Mouse (Mus musculus): ENCODE measurements around the gene Rcbtb2.

Gene Rcbtb2

DNA sequence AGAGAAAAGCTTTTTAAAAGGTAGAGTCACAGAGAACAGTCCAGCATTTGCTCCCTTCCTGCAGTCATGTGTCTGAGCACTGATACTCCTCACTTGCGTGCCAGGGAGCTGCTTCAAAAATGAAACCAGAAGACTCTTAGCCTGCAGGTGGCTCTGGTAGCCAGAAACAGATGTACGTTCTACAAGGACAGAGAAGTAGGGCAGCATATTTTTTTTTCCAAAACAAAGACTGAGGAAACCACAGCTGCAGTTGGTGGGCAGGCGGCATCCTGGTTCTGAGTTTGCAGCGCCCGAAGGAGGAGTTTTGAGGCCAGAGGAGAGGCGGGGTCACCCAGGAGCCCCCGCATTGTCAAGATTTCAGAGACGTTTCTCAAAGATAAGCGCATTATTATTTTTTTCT, 5.9 kb upstream of the Rcbtb2 start:
- peak; percentile 83 to 92 for DNase-seq

DNA sequence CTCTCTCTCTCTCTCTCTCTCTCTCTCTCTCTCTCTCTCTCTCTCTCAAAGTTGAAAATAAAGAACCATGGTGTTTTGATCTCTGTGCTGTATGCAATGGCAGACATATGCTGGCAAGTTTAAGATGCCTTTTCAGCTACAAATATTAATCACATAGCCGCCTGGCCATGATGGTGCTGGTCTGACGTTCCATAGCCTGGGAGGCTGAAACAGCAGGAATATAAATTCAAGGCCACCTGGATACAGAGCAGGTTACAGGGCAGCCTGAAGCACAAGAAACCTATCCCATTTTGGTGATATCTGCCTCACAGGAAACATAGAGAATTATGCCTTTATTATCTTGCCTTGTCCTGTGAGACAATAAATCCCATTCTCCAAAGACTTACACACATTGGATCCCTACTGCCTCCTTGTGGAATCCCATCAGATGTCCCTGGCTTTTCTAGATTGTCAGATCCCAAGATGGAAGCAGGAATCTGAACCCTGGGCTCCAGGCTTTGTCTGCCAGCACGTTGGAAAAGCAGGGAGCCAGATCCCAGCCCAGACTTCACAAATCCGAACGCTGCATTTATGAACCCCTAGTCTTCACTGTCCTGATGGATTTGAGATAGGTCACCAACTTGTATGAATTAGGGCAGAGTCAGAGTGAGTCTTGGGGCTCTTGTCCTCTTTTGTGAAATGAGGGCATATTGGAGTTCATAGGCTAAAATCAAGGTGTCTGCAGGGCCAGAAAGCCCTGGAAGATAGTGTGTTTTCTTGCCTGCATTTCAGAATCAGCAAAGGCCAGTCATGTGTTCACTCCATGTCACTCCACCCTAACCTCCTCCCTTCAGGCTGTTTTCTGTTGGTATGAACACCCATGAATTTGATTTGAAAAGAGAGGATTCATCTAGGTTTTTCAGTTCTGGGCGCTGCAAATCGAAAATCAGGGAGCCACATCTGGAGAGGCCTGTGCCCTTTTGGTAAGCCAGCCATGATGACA, 5.1 kb upstream of the Rcbtb2 start:
- DNase-seq: peak; percentile 39 to 41

DNA sequence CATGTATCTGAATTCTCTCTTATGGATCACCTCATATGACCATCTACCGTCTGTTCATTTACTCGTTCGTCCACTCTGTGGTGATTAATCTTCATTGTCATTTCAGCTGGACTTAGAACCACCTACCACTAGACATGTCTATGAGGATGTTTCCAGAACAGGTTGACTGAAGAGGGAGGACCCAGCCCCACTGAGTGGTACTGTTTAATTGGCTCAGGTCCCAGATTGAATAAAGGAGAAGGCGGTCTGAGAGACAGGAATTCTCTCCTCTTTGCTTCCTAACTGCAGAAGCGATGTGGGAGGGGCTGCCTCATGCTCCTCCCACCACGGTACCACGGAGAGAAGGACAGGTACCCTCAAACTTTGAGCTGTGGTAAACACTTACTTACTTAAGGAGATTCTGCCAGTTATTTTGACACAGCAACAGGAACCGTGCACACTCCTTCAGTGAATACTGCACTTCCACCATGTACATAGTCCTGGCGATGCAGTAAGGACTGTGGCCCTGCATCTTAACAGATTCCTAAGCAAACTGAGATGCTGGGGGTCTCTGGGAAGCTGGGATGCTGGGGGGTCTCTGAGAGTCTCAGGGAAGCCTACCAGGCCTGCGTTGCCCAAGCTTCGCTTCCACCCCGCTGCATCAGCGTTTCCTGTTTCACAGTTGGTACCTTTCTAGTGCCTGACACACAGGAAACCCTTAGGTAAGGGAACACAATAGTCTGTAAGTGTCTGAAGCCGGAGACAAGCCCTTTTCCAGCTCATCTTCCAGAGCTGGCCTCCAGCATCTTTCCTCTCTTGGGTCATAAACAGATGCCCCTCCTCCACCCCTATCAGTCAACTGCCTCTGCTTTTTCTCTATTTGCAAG, 4.1 kb upstream of the Rcbtb2 start:
- peak; percentile 74 to 85 for DNase-seq

DNA sequence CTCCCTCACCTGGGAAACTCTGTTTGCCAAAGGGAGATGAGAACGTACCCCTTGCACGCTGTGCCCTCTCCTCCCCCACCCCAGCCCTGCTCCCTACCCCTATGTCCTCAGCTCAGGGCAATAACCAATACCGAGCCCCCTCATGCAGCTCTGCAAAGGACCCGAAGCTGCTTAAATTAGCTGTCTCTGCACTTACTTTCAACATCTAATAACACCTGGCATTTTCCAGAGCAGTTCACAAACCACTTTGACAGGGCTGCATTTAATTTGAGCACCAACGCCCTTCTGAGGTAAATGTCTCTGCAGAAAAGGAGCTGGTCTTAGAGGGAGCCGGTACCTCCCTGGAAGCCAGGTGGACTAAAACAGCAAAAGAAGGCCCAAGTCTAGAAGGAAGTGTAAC, 3.4 kb upstream of the Rcbtb2 start:
- peak; percentile 68 to 76 for DNase-seq

DNA sequence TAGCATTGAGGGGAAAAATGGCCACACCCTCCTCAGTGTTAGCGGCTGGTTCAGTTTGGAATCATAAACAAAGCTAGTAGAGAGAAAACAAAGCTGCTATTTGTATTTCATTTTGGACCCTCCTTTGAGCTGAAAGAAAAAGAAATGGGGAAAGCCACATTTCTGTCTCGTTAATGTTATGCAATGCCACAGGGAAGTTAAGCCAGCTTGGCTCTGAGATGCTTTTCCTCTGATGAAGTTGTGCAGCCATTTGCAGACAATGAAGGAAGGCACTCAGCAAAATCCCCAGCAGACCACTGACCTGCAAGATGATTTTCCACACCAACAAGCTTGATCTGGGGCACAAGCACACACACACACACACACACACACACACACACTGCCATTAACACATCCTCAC, 2.9 kb upstream of the Rcbtb2 start:
- no peak for DNase-seq

DNA sequence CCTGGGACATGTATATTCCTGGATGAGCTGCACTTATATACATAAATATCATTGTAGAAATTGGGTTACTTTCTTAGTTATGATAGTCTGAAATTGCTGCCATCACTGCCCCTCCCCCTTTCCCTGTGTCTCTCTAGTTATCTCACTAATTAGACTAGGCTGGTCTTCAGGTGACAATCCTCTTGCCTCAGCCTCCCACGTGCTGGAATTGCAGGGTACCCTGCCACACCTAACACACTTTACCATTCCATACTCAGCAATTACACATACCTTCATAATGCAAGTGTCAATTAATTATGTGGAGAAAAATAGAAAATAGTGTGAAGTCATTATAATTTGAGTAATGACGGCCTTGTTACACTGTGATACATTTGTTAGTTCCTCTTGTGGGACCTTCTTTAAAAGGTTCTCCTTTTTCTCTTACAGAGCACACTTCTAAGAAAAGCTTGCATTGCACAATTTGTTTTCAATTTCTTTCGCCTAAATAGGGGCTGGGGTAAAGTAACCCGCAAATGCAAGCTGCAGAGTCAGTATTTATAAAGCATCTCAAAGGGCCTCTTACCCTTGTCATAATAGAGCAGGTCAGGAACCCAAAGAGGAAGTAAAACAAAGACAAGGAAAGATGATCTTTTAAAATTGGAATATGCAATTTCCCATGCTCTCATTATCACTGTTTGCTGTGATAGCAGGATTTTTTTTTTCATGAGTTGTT, 470 bp upstream of the Rcbtb2 start:
- no peak for DNase-seq

DNA sequence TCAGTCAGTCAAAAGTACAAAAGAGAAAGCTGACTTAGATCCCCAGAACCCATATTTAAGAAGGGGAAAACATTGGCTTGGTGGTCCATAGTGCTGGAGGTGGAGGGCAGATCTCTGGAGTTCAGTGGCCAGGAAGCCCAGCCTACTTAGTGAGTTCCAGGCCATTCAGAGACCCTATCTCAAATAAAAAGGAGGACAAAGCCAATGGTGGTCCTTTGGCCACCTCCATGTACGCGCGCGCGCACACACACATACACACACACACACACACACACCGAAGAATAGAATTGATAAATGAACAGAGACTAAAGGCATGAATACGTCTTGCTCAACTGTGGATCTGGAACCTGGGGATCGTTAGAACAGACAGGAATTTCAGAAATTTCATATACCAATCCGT, 544 bp downstream of the Rcbtb2 start:
- DNase-seq: no peak

DNA sequence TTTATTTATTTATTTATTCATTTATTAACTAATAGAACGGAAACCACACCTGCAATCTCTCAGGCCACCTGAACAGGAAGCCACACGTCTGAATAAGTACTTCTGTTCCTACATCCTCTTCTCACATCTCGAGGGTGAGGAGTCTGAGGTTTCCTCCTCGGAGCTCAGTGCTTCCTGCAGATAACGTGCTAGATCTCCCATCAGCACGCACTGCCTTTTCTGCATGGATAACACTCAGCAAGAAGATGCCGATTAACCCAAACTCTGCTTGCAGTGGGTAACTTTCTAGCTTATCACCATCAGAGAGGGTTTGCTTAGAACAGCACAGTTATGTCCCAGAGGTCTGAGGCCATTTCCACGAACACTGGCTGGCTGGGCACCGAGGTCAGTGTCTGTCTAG, 949 bp downstream of the Rcbtb2 start:
- DNase-seq: peak; percentile 67 to 76

DNA sequence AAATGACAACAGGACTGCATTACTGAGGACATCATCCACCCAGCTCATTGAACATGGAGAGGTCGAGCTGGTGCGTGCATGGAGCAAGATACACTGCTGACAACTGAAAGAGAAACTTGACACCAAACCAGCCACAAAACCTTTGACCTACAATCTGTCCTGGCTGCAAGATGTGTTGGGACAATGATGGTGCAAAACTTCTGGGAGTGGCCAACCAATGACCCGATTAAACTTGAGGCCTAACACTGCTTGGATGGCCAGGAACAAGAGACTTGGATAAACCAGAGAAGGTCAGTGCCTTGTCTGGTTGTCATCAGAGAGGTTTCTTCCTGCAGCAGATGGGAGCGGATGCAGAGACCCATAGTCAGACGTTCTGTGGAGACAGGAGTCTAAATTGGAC, 7.7 kb downstream of the Rcbtb2 start:
- no peak for DNase-seq

DNA sequence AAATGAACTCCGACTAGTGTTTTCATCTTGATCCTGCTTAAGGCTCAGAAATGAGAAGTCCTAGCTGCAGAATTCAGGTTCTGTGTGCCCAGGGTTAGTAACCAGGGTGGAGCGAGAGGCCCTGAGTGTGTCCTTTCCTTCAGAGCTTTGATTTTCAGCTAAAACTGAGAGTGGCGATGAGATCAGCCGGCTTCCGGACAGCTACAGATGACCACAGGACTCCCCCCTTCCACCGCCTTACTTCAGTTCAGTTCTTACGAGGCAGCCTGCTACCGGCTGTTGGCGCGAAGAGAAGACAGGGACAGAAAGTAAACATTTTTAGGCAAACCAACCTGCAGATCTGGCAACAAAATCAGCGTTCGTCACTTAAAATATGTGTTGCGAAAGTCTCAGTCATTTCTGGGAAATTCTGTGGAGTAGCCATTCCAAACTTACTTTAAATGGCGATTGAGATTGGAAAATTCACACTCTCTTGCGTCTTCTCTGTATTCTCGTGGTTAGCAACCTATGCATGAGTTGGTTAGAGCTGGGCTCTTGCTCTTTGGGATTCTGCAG, 9.1 kb downstream of the Rcbtb2 start:
- no peak for DNase-seq

DNA sequence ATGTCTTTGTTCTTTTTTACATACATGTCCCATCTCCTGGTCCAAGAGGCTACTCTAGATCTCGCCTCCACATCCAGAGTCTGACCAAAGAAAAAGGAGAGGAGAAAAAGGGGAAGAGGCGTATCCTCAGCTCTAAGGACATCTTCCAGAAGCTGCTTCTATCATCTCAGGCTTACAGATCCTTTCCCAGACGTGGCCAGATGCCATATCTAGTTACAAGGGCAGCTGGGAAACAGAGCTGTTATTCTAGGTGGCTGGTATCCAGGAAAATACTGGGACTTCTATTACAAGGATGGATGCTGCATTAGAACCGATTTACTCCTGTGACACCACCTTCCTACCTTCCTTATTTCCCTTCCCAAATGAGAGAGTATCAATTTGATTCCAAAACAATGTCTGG, 9.9 kb downstream of the Rcbtb2 start:
- DNase-seq: no peak

DNA sequence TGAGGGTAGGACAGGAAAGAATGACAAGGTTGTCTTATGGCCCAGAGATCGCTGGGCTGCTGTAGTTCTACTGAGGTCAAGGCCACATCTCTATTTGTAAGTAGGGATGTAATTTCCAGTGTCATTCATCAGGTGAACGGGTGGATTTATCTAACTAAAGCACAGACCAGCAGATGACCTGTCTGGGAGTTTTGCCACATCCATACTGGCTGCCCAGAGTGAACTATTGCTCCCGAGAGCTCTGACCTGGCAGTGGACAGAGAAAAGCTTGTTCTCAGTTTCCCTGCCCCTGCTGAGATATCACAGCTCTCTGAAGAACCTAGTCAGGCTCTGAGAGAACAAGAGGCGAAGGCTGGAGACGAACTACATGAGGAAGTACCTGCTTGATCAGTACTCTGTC, 14.4 kb downstream of the Rcbtb2 start:
- no peak for DNase-seq

DNA sequence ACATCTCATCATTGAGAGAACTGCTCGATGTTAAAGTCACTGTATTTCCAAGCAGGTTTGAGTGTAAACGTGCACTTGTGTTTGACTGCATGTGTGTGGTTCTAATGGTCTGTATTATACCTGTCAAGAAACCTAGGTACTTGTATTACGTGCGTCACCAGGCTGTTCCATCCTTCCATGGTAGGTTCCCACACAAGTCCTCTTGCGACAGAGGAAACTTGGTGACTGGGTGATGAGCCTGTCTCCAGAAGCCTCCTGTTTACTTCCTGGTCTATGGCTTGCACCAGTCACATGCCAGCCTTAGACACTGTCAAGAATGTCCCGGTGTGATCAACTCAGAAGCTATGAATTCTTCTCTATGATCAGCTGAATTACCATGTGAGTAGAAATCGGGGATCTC, 15.6 kb downstream of the Rcbtb2 start:
- no peak for DNase-seq

DNA sequence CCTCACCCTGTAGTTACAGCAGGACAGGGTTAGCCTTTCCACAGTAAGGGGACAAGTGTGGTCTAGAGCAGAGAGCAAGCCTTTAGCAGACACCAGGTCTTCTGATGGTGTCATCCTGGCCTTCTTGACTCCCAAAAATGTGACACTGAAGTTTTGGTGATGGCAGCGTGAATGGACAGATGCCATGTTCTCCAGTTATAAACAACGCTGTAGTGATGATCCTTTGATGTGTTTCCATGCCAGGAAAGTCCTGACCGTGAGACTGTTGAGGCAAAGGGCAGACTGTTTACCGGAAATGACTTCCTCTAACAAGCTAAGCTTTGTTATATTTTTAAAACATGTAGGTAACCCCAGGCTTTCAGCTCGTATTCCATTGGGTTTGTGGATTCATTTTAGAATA, 17.0 kb downstream of the Rcbtb2 start:
- no peak for DNase-seq

DNA sequence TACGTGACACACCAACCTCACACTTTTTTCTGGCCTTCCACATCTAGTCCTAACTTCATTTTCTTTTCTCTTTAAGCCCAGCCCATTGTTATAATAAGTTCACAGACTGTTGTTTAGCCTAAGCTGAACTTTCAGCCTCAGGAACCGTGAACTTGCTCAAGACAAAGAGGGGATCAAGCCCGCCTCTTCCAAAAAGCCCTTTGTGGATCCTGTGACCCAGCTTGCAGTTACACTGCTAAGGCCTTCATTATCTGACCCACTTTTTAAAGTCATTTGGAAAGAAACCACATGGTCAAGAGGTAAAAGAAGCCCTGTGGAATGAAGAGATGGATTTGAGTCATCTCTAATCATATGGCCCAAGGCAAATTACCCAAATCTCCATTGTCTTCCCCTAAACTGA, 19.0 kb downstream of the Rcbtb2 start:
- no peak for DNase-seq

DNA sequence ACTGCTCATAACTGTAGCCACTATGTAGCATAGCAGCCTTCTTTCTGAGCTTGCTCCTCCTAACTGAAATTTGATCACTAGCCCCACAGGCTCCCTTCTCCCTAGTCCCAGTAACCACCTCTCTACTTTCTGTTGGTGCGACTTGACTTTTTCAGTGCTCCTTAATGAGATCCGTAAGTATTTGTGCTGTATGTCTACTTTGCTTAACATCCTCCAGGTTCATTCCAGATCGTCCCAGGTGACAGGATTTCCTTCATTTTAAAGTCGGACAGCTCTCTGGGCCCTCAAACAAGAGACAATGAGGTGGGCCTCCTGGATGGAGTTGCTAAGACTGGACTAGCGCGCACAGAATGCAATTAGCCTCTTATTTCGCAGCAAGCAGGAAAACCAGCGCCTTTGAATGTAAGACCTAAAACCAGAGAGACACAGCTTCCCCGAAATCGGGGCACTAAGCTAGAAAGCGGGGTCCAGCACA, 19.6 kb downstream of the Rcbtb2 start:
- DNase-seq: no peak

DNA sequence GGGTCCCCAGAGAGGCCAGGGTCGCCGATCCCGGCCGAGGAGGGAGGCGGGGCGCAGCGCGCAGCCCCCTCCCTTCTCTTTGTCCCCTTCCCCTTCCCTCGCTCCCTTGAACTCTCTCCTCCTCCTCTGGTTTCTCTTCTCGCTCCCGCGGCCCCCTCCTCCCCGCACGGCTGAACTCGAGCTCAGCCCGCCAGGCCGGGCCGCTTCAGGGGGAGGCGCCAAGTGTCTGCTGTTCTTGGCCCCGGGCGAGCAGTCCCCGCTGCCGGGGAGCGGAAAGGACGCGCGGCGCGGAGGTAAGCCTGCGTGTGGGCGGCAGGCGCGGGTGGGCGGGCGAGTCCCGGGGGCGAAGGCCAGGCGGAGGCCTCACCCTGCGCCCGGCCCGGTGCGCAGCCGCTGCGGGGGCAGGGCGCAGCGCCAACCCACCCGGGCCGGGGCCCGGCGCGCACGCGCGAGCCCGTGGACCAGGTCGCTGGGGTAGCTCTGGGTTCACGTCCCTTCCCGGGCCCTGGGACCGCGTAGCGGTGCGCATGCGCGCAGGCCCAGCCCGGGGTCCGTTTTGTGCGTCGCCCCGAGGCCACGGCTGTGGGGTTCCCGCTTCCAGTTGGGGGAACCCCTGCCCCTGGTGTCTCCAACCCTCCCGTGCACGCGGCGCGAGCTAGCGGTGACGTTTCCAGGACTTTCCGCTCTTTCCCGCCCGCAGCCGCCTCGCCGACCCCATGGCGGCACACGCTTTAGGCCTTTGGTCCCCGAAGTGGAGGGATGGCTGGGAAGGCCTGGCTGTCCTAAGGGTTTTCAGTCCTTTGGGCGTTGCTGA, 20.3 kb downstream of the Rcbtb2 start:
- DNase-seq: peak; percentile 88 to 94

DNA sequence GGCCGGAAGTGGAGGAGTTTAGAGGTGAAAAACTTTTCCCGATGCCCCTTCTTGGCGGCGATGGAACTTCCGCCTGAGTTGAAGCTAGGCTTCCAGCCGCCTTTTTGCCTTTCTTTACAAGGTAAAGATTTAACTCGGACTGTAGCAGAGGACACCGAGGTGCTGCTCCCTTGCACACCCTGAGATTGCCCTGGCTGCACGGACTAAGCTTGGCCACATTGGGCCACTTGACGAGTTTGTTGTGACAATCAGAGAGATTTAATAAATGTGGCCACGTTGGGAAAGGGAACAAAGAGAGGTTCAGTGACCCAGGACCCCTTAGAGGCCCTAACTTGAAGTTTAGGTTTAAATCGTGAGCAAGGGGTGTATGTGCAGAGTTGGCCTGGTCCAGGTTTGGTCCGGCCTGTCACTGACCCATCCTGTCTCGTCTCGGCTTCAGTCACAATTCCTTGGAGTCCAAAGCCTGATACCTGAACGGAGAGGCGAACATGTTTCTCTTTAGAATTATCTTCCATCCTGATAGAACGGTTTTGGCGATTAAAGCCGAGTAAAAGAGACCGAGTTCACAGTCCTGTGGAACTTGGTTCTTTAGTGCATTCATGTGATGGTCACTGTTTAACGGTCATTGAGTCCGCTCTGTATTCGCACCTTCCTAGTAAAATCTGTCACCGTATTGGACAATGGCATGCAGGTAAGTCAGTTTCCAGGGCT, 21.0 kb downstream of the Rcbtb2 start:
- DNase-seq: no peak

DNA sequence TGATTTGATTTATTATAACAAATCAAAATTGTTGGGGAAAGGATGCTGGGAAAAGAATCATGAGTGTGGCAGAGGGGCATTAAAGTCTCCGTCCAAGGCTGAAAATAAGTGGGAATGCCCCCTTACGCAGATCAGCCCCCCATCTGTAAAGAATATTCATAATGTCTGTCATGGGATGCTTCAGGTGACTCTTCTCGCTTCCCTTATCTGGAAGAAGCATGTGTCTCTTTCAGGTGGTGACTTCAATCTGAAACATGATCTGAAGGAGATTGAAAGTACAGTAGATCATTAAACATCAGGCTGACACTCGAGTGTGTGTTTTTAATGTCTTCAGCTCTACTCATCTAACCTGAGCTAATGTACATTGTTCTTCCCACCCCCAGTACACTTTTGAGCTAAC, 22.7 kb downstream of the Rcbtb2 start:
- DNase-seq: no peak

DNA sequence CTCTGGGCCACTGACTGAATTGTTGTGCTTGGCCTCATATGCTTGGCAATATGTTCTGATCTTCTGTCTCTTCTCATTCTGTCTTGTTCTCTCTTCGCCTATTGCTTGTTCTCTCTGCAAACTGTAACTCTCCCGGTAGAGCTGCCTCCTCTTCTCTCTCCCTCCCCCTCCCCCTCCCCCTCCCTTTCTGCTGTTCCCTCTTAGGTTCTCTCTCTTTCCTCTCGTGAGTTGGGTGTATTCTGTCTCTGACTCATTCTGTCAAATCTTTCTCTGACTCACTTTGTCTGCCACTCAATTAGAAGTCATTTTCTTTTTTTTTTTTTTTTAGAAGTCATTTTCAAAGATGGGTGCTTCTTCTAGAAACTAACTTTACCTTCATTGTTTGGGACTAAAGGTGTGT, 23.9 kb downstream of the Rcbtb2 start:
- no peak for DNase-seq

DNA sequence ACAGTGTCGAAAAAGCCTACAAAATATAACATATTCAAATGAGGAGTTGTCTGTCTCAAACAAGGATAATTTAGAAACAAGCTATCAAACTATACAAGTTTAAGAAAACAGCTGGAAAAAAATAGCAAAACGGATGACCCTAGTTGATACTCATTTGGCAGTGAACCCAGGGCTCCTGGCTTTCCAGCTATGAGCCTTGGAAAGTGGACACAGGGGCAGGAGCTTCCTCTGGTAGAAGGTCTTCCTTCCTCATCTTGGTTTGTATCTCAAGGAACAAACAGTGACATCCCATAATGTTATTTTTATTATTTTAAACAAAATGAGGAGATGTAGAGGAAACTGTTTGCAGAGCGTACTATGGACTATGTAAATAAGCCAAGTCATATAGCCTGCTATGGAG, 25.3 kb downstream of the Rcbtb2 start:
- DNase-seq: no peak
